Mouse (Mus musculus) layer of hippocampus, adult 18-20 months (tissue): ENCODE measurements around the gene Alox12e. TPM values are rescaled to one million over a fixed set of nuclear protein-coding genes. Genes with fewer than 3 reads are reported as not detected.
"Not testable (repeated sequence)": the region's sequence is repeated elsewhere in the genome, so short reads cannot be mapped to it uniquely, and the experiment has no call there.

Experiments
- DNase-seq, 2 experiments: peaks; one replicate each; pipeline ENCODE4 v3.0.0; 2022; ENCODE audit warnings: low spot score in 2 of 2
- long read RNA-seq: library from polyadenylated mRNA; stranded (forward); transcript quantifications from one replicate; pipeline ENCODE4 v2.0.0, GENCODE M21; 2021
- total RNA-seq, 2 experiments: library from RNA; stranded (reverse); gene quantifications; 2 replicates each; pipeline ENCODE4 v1.2.3; 2021

Gene Alox12e
- not detected for total RNA-seq
- long read RNA-seq: 0 reads

- DNase-seq: no peak
Measured at GRCm38 (mm10) chr11:70322528-70322927, at the start of gene Alox12e. Alox12e (minus strand) TSS chr11:70322628.

DNA sequence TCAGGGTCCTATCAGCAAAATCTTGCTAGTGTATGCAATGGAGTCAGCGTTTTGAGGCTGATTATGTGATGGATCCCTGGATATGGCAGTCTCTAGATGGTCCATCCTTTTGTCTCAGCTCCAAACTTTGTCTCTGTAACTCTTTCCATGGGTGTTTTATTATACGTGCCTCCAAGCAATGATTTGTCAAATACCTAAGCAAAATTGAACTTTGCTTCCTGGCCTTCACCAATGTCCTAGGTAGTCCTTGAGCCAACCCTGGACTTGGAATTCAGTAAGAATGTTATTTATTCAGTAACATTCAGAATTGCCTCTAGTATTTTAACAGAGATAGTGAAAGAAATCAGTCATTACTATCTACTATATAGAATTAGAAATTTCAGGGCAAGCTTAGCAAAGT is 46.2 kb upstream of the Alox12e start:
- not testable (repeated sequence) for DNase-seq

DNA sequence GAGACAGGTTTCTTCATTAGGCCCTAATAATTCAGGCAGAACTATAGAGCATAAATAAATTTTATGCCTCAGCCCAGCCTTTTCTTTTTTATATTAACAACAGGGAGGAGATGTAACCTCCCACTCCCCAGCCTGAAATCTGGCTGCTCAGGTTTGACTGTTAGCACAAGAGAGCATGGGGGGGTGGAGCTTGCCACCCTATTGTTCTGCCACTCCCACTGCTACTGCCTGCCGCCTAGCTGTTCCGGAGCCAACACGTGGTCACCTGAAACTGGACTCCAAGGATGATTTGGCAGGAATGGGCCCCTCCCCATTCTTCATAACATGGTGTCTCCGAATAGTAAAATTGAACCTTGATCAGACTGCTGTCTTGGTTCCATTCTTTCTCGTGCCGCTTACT is 45.3 kb upstream of the Alox12e start:
- not testable (repeated sequence) for DNase-seq

GRCm38 (mm10) chr11:70351868-70352267 is 29.4 kb upstream of the Alox12e start, which contains the start of gene Alox15:
Alox15 (minus strand) TSS chr11:70352031.
- DNase-seq: no peak

GRCm38 (mm10) chr11:70348630-70349029 is 26.2 kb upstream of the Alox12e start:
- DNase-seq: no peak

GRCm38 (mm10) chr11:70347861-70348260 is 25.4 kb upstream of the Alox12e start:
- DNase-seq: no peak

- DNase-seq: no peak
Measured at GRCm38 (mm10) chr11:70345546-70345945, 23.1 kb upstream of the Alox12e start.

DNA sequence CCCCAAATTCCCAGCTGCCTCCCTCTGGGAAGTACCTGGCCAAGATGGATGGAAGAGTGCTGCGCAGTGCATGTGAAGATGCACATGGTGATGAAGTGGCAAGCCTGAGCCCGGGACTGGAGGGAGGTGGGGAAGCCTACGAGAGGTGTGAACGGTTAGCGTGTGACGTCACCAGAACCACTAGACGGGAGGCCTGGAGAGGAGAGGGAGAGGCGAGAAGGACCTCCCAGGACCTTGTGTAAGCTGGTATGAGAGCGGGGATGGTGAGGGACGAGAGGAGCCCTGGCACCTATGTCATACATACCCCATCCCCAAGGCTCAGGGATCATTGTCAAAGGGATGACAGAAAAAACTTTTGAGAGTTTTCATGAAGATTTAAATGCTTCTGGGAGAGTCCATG is 22.6 kb upstream of the Alox12e start:
- no peak for DNase-seq

- DNase-seq: no peak
Measured at GRCm38 (mm10) chr11:70339481-70339880, 17.1 kb upstream of the Alox12e start.

- peak; percentile 8 to 60 for DNase-seq
Measured at GRCm38 (mm10) chr11:70334477-70334876, 12.0 kb upstream of the Alox12e start.

GRCm38 (mm10) chr11:70324726-70325125 is 2.3 kb upstream of the Alox12e start:
- no peak for DNase-seq

- DNase-seq: no peak
Measured at GRCm38 (mm10) chr11:70321664-70322063, 764 bp downstream of the Alox12e start.

- no peak for DNase-seq
Measured at GRCm38 (mm10) chr11:70319614-70320013, 2.8 kb downstream of the Alox12e start.

DNA sequence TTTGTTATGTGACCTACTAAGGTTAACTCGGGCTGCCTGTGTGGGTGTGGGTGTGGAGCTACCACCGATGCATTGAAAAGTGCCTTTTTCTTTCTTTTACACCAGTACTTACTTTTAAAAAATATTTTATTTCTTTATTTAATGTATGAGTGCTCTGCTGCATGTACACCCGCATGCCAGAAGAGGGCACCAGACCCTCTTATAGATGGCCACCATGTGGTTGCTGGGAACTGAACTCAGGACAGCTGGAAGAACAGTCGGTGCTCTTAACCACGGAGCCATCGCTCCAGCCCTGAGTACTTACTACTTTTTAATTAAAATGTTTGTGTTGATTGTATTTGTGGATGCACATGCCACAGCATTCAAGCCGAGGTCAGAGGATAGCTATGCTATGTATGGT is 8.6 kb downstream of the Alox12e start:
- DNase-seq: peak in 1 of 2 experiments; percentile 6

DNA sequence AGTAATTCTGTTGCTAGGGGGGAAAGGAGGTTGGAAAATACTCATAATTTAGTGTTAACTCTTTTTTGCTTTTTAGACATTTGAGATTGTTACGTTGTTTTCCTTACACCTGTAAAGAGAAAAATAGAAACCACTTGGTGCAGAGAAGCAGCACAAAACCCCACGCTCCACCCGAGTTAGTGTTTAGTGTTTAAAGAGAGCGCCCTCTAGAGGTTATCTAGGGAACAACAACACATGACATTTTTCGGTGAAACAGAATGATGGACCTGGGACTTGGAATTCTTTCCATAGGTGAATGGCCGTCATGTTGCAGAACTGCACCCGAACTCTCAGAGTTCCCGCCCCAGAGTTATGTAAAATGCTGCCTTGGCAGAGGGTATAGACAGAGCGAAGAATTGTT is 13.1 kb downstream of the Alox12e start:
- DNase-seq: peak in 1 of 2 experiments; percentile 63

DNA sequence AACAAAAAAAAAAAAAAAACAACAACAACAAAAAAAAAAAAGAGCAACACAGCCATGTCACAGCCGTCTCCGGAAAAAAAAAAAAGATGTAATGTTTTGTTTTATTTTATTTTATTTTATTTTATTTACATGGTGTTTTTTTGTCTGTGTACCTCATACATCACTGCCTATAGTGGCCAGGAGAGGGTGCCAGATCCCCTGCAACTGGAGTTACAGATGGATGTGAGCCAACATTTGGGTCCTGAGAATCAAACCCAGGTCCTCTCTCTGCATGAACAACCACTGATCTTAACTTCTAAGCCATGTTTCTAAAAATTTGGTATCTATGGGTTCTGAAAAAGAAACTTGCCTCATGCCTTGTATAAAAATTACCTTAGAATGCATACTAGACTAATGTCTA is 14.1 kb downstream of the Alox12e start:
- DNase-seq: no peak

- no peak for DNase-seq
Measured at GRCm38 (mm10) chr11:70306159-70306558, 16.3 kb downstream of the Alox12e start.

DNA sequence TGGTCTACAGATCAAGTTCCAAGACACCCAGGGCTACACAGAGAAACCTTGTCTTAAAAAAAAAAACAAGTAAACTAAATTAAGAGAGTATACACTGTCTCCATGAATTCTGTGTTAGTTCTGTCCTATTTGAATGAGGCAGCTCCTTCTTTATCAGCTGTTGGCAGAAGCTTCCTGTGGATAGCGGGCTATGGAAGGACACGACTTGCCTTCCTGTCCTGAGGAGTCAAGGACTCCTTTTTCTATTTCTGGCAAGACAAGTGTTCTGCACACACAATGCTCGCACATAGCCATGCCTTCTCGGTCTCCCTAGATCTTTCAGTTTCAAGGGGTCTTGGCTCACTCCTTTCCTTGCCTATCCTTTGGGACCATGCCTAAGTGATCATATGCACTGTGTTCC is 20.1 kb downstream of the Alox12e start:
- DNase-seq: no peak

GRCm38 (mm10) chr11:70297836-70298454 is 24.5 kb downstream of the Alox12e start:
- no peak for DNase-seq

GRCm38 (mm10) chr11:70297405-70297804 is 25.0 kb downstream of the Alox12e start:
- DNase-seq: no peak

- peak; percentile 42 to 73 for DNase-seq
Measured at GRCm38 (mm10) chr11:70293881-70294280, 28.5 kb downstream of the Alox12e start.

DNA sequence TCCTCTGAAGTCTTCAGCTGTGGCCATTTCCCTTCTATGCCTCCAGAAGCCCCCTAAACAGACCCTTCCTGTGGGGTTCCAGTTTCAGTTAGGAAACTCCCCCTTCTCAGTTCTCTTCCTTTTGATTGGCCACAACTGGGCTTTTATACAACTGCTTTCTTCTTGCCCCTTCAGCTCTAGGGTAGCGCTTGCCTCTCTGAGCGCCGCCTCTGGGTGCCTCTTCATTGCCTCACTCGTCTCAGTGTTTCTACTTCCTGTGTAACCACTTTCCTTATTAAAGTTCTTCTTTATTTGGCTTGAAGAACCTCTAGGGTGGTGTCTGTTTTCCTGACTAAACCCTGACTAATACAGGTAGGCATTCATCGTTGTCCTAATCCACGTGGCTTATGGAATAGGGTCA is 31.2 kb downstream of the Alox12e start:
- no peak for DNase-seq

GRCm38 (mm10) chr11:70289236-70289635 is 33.2 kb downstream of the Alox12e start:
- peak in 1 of 2 experiments; percentile 19 for DNase-seq
